Mouse (Mus musculus) hindbrain, embryonic 16.5 days (tissue): ENCODE measurements at regions not wholly inside any gene's neighbourhood (a gene's known extent, or its start where the extent isn't known, plus 50 kb on each side); places are given as distances from the start of the nearest gene placed in this dataset.
"Not testable (repeated sequence)": the region's sequence is repeated elsewhere in the genome, so short reads cannot be mapped to it uniquely, and the experiment has no call there.

Experiments used
- ATAC-seq: fragments of 200-750 bp; cut with Nextera tagmentation; 2 replicates; pipeline ENCODE4 v1.8.0; 2017; ENCODE audit warnings: moderate TSS enrichment, moderate library complexity
- H3K27ac ChIP-seq: fragments of 300-500 bp; sonication (generic); 2 replicates; pipeline ENCODE4 v1.5.1; 2014; ENCODE audit warnings: low read depth, mild to moderate bottlenecking, control low read depth, low read length, moderate library complexity
- H3K27me3 ChIP-seq: fragments of 300-500 bp; sonication (generic); replicated peaks from 2 replicates; pipeline ENCODE4 v1.6.1; 2014; ENCODE audit warnings: low read length; ENCODE audit not compliant: control insufficient read depth, insufficient read depth
- H3K36me3 ChIP-seq: fragments of 300-500 bp; sonication (generic); 2 replicates; pipeline ENCODE4 v1.6.1; 2014; ENCODE audit warnings: mild to moderate bottlenecking, low read length, moderate library complexity, mixed read lengths; ENCODE audit not compliant: control insufficient read depth, insufficient read depth
- H3K4me1 ChIP-seq: fragments of 300-500 bp; sonication (generic); 2 replicates; pipeline ENCODE4 v1.6.1; 2014; ENCODE audit warnings: low read depth, low read length; ENCODE audit not compliant: control insufficient read depth, insufficient read depth
- H3K4me2 ChIP-seq: fragments of 300-500 bp; sonication (generic); 2 replicates; pipeline ENCODE4 v1.6.1; 2014; ENCODE audit warnings: mild to moderate bottlenecking, low read length, control low read depth, moderate library complexity
- H3K4me3 ChIP-seq: fragments of 300-500 bp; sonication (generic); 2 replicates; pipeline ENCODE4 v1.5.1; 2014; ENCODE audit warnings: mild to moderate bottlenecking, low read length, control low read depth, moderate library complexity
- H3K9ac ChIP-seq: fragments of 300-500 bp; sonication (generic); 2 replicates; pipeline ENCODE4 v1.6.1; 2014; ENCODE audit warnings: low read depth, mild to moderate bottlenecking, control low read depth, low read length, moderate library complexity
- H3K9me3 ChIP-seq: fragments of 300-500 bp; sonication (generic); 2 replicates; pipeline ENCODE4 v1.6.1; 2014; ENCODE audit warnings: mild to moderate bottlenecking, low read length, moderate library complexity; ENCODE audit not compliant: control insufficient read depth
- WGBS: fragments of 180-500 bp; shearing (Covaris S2); extraction: QIAGEN DNeasy Blood & Tissue Kit; methylation state at CpG from one replicate; pipeline ENCODE4 v1.1.7; 2014; 5-methylcytosine and 5-hydroxymethylcytosine counted together

- no peak overlapping the region for H3K4me3 ChIP-seq
- WGBS: 71% methylated on average over 2 of the region's 2 CpGs
- H3K27me3 ChIP-seq: no peaks in the 10 kb centered on the region
- H3K9me3 ChIP-seq: no peaks in the 10 kb centered on the region
- no peak for ATAC-seq
- H3K27ac ChIP-seq: no peak overlapping the region
- no peaks in the 10 kb centered on the region for H3K4me1 ChIP-seq
- no peak overlapping the region for H3K4me2 ChIP-seq
- no peak overlapping the region for H3K9ac ChIP-seq
- no peaks in the 10 kb centered on the region for H3K36me3 ChIP-seq
These were observed 531.3 kb downstream of the Cypt12 start for GRCm38 (mm10) chr3:18479557-18479956.

- Histone ChIP-seq H3K9me3 (peaks cover 7% of the 10 kb centered on the region), H3K36me3 (no peaks in the 10 kb centered on the region), H3K27ac (no peak overlapping the region), H3K4me3 (no peak overlapping the region), H3K27me3 (no peaks in the 10 kb centered on the region), H3K4me1 (no peaks in the 10 kb centered on the region), H3K4me2 (no peak overlapping the region), H3K9ac (no peak overlapping the region)
- no peak for ATAC-seq
- WGBS: 79% methylated on average over 2 of the region's 2 CpGs
These were observed 533.8 kb downstream of the Cypt12 start for GRCm38 (mm10) chr3:18482006-18482405.

GRCm38 (mm10) chr3:18488886-18489285 is 540.7 kb downstream of the Cypt12 start:
- H3K4me2 ChIP-seq: no peak overlapping the region

DNA sequence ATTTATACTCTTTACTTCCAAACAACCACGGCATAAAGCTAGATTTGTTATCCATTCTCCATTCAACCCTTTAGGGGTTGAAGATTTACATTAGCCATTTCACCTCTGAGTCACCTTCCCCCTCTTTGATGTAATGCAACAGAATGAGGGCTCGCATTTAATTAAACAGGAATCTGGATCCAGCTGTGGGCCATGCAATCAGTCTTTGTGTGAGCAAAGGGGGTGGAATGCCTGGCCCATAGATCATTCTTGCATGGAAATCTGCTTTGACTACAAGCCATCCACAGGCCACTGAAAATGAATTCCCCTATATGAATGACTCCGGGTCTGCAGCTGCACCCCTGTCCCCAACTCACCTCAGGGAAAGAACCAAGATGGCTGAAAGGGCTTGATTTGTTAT is 574.4 kb downstream of the Cypt12 start:
- Histone ChIP-seq H3K4me2 (no peak overlapping the region), H3K9ac (no peak overlapping the region), H3K27me3 (no peaks in the 10 kb centered on the region), H3K4me3 (no peak overlapping the region), H3K27ac (no peak overlapping the region), H3K4me1 (no peaks in the 10 kb centered on the region), H3K36me3 (no peaks in the 10 kb centered on the region), H3K9me3 (no peaks in the 10 kb centered on the region)
- ATAC-seq: no peak
- 23% methylated on average over 3 of the region's 3 CpGs for WGBS

More at GRCm38 (mm10) chr3:18488886-18489285, 540.7 kb downstream of the Cypt12 start:
- no peak for ATAC-seq
- WGBS: 76% methylated on average over 2 of the region's 2 CpGs
- Histone ChIP-seq H3K9ac (no peak overlapping the region), H3K4me1 (no peaks in the 10 kb centered on the region), H3K27ac (no peak overlapping the region), H3K27me3 (no peaks in the 10 kb centered on the region), H3K9me3 (peaks cover 7% of the 10 kb centered on the region), H3K4me3 (no peak overlapping the region), H3K36me3 (no peaks in the 10 kb centered on the region)

DNA sequence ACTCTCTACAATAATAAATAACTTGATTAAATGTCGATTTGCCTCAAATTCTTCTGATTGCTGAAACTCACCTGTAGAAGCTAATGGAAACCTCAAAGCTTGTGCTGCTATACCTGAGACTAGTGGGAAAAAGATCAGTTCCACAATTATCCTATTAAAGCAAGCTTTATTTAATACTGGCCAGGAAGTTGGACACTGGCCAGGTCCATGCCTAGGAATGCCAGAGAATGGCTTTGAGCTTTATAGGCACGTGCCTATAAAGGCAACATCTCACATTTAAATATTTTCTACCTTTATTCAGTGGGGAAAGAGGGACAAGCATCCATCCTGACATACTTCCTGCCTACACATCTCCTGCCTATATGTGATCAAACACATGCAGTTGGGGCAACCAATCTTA is 575.8 kb downstream of the Cypt12 start:
- Histone ChIP-seq H3K9ac (no peak overlapping the region), H3K36me3 (no peaks in the 10 kb centered on the region), H3K27ac (no peak overlapping the region), H3K9me3 (no peaks in the 10 kb centered on the region), H3K4me1 (no peaks in the 10 kb centered on the region), H3K4me3 (no peak overlapping the region), H3K27me3 (no peaks in the 10 kb centered on the region), H3K4me2 (no peak overlapping the region)
- 81% methylated on average over 2 of the region's 2 CpGs for WGBS
- ATAC-seq: no peak

DNA sequence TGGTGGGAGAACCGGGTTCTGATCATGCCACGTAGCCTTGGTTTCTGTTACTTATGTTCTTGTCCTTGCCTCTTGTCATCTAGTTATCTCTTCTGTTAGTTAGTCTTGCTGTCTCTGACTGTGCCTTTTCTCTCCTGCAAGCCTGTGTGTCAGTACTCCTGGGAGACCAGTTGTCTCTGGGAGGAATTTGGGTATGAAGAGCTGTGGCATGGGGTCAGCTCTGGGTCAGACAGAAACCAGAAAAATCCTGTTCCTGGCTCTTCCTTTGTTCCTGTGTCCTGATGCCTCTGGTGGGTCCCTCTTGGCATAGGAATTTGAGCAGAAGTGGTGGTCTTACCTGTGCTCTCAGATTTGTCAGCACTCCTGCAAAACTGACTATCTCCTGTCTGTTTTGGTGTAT is 609.0 kb downstream of the Cypt12 start:
- Histone ChIP-seq H3K9ac (no peak overlapping the region), H3K4me3 (no peak overlapping the region), H3K36me3 (no peaks in the 10 kb centered on the region), H3K4me1 (no peaks in the 10 kb centered on the region), H3K4me2 (no peak overlapping the region), H3K27me3 (no peaks in the 10 kb centered on the region), H3K9me3 (no peaks in the 10 kb centered on the region), H3K27ac (no peak overlapping the region)
- no peak for ATAC-seq
- 94% methylated on average over 2 of the region's 2 CpGs for WGBS

DNA sequence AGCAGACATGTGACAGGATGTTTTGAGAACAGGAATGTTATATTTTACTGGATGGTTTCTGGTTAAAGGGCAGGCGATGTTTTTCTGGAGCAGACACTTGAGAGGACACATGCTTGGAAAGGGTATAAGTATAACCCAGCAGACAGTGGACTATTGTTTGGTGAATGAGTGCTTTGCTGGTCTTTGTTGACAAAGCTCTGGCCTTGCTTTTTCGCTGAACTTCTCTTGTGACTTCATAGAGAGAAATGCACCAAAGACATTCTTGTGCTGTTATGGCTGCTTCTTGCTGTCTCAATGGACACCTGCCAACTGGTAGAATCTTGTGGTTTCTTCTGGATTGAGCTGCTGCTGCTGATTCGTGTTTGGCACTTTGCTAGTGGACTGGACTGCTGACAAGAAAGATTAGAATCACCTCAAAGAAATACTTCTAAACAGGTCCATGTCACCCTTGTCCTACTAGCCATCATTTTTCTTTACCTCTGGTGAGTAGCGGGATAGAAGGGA is 612.1 kb downstream of the Cypt12 start:
- no peak overlapping the region for H3K4me2 ChIP-seq
- 82% methylated on average over 4 of the region's 4 CpGs for WGBS
- H3K4me1 ChIP-seq: no peaks in the 10 kb centered on the region
- H3K9me3 ChIP-seq: no peaks in the 10 kb centered on the region
- H3K4me3 ChIP-seq: no peak overlapping the region
- no peaks in the 10 kb centered on the region for H3K36me3 ChIP-seq
- no peak for ATAC-seq
- H3K27me3 ChIP-seq: no peaks in the 10 kb centered on the region
- no peak overlapping the region for H3K9ac ChIP-seq
- H3K27ac ChIP-seq: no peak overlapping the region

GRCm38 (mm10) chr3:18580911-18581626 is 632.9 kb downstream of the Cypt12 start:
- not testable (repeated sequence) for ATAC-seq, H3K27ac ChIP-seq, H3K27me3 ChIP-seq, H3K4me1 ChIP-seq, H3K9ac ChIP-seq, H3K4me2 ChIP-seq, H3K36me3 ChIP-seq, H3K9me3 ChIP-seq, H3K4me3 ChIP-seq
- 57% methylated on average over 12 of the region's 12 CpGs for WGBS

GRCm38 (mm10) chr3:18620608-18621007 is 672.4 kb downstream of the Cypt12 start:
- Histone ChIP-seq H3K27ac (no peak overlapping the region), H3K4me2 (no peak overlapping the region)
- WGBS: 12% methylated on average over 7 of the region's 7 CpGs

More at GRCm38 (mm10) chr3:18620608-18621007, 672.4 kb downstream of the Cypt12 start:
- no peak for ATAC-seq
- no peaks in the 10 kb centered on the region for H3K9me3 ChIP-seq
- H3K36me3 ChIP-seq: no peaks in the 10 kb centered on the region
- H3K27me3 ChIP-seq: no peaks in the 10 kb centered on the region
- no peak overlapping the region for H3K4me3 ChIP-seq
- no peak overlapping the region for H3K9ac ChIP-seq
- H3K4me1 ChIP-seq: peaks cover 12% of the 10 kb centered on the region
